ENCODE assay signal across 8 mouse cellular contexts in the genomic region with DNA sequence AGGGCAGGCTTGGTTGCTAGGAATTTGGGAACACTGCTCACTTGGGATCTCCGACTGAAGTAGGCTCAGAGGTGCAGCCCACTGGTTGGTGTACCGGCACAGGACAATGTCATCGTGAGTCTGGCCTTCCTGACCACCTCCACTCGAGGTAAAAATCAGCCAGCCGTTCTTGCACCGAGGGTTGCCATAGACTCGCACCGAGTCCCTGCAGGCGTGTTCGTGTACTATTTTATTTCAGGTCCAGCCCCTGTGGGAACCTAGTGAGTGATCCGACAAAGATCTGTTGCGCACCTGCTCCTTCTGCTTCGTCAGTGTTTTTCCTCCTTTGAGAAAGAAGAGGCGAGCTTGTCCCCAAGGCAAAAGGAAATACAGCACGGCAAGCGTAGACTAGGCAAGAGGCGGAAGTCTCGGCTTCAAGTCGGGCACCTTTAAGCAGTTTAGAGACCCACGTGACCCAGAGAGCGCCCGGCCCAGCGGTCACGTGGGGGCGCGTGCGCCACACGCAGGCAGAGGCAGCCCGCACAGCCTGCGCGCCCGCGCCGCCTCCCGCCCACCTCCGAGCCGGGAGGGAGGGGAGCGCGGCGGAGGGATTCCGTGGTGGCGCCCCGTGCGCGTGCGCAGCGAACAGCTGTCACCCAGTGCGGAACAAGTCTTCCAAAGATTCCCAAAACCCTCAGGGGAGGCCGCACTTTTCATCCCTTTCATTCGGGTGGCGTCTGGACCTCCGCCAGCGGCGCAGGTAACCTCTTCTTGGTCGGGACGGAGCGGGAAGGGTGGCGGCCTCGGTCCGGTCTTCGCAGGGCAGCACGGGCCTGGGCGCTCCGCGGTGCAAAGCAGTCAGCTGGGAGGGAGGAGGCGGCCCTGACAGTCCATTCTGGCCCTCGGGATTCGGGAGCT. TPM values are rescaled to one million over a fixed set of nuclear protein-coding genes. Genes with fewer than 3 reads are reported as not detected.
DNase-seq lines count a peak whose midpoint lies in the region; ATAC-seq and TF ChIP-seq lines count a peak whose summit lies in the region.

No protein-coding gene starts in this region.

- H3K4me1 ChIP-seq in bone marrow macrophage, adult 2 months (ENCODE audit: control insufficient read depth, insufficient read depth, low read length) = peaks cover 4% of the 10 kb centered on the region
- no peaks in the 10 kb centered on the region for H3K4me1 ChIP-seq in embryonic fibroblast, embryonic 13.5 days (ENCODE audit: control insufficient read depth, insufficient read depth, low read length)
- 0 out of 2 replicates have a peak, but pooled peaks cover 3% of the 10 kb centered on the region for H3K4me1 ChIP-seq in kidney, embryonic 14.5 days (ENCODE audit: control insufficient read depth, insufficient read depth, low read length)
- H3K4me1 ChIP-seq in limb, embryonic 15.5 days = peaks cover 4% of the 10 kb centered on the region; the same call in 1 of the 2 replicates

- TF ChIP-seq CTCF in bone marrow macrophage, adult 2 months (IDR thresholded peaks at IDR 0.05; ENCODE audit: low read depth, low read length) = no peak
- TF ChIP-seq CTCF in embryonic fibroblast, embryonic 13.5 days (IDR thresholded peaks at IDR 0.05; ENCODE audit: borderline replicate concordance, insufficient read depth, low read length) = no peak

- TF ChIP-seq POLR2A in bone marrow macrophage, adult 2 months (IDR thresholded peaks at IDR 0.05; ENCODE audit: borderline replicate concordance, low read depth, low read length) = peak; percentile 90; the same call in 1 of the 2 replicates
- TF ChIP-seq POLR2A in embryonic fibroblast, embryonic 13.5 days (IDR thresholded peaks at IDR 0.05; ENCODE audit: low read depth, low read length) = peak; percentile 100

- DNase-seq in A20 (ENCODE audit: low read depth, low spot score) = peak; percentile 98
- peak; percentile 97 for DNase-seq in heart, adult 9 months (ENCODE audit: low spot score in 2 of 2)
- DNase-seq in monocyte, adult 2 months (ENCODE audit: low read depth in 1 of 2, low spot score in 2 of 2) = peak; percentile 90 to 92
- peak; percentile 96 for DNase-seq in spleen, postnatal 36 days (ENCODE audit: low spot score in 2 of 2)

- under 1% methylated on average over 57 of the region's 68 CpGs for WGBS in kidney, embryonic 14.5 days
- WGBS in limb, embryonic 15.5 days = under 1% methylated on average over 67 of the region's 68 CpGs

- peak; percentile 98 for ATAC-seq in kidney, embryonic 14.5 days (ENCODE audit: low FRiP score, low TSS enrichment)
- ATAC-seq in limb, embryonic 15.5 days (ENCODE audit: insufficient number of reproducible peaks, low FRiP score, low TSS enrichment, low read depth) = peak; percentile 98

- H3K4me3 ChIP-seq in bone marrow macrophage, adult 2 months (ENCODE audit: insufficient read depth, low read length) = peak overlapping the region; percentile 89
- H3K4me3 ChIP-seq in embryonic fibroblast, embryonic 13.5 days (ENCODE audit: insufficient read depth, low read length) = peak overlapping the region; percentile 80
- H3K4me3 ChIP-seq in kidney, embryonic 14.5 days (ENCODE audit: low read length) = peak overlapping the region; percentile 78
- peak overlapping the region; percentile 92 for H3K4me3 ChIP-seq in limb, embryonic 15.5 days

- no peaks in the 10 kb centered on the region for H3K9me3 ChIP-seq in kidney, embryonic 14.5 days (ENCODE audit: control insufficient read depth, low read length)
- H3K9me3 ChIP-seq in limb, embryonic 15.5 days = no peaks in the 10 kb centered on the region

- peak overlapping the region; percentile 56 for H3K27ac ChIP-seq in bone marrow macrophage, adult 2 months (ENCODE audit: insufficient read depth, low read depth, low read length)
- peak overlapping the region; percentile 39 for H3K27ac ChIP-seq in embryonic fibroblast, embryonic 13.5 days (ENCODE audit: insufficient read depth, low read length)
- peak overlapping the region; percentile 85 for H3K27ac ChIP-seq in kidney, embryonic 14.5 days (ENCODE audit: low read depth, low read length)
- peak overlapping the region; percentile 87 for H3K27ac ChIP-seq in limb, embryonic 15.5 days

- no peaks in the 10 kb centered on the region for H3K27me3 ChIP-seq in kidney, embryonic 14.5 days (ENCODE audit: control insufficient read depth, insufficient read depth, low read length)
- no peaks in the 10 kb centered on the region for H3K27me3 ChIP-seq in limb, embryonic 15.5 days

- no peaks in the 10 kb centered on the region for H3K36me3 ChIP-seq in kidney, embryonic 14.5 days (ENCODE audit: control insufficient read depth, insufficient read depth, low read length)
- H3K36me3 ChIP-seq in limb, embryonic 15.5 days = no peaks in the 10 kb centered on the region

- H3K9ac ChIP-seq in kidney, embryonic 14.5 days (ENCODE audit: low read depth, low read length) = peak overlapping the region; percentile 80
- peak overlapping the region; percentile 79 for H3K9ac ChIP-seq in limb, embryonic 15.5 days

- peak overlapping the region; percentile 62 for H3K4me2 ChIP-seq in kidney, embryonic 14.5 days (replicated peaks; ENCODE audit: low read depth, low read length)
- H3K4me2 ChIP-seq in limb, embryonic 15.5 days = peak overlapping the region; percentile 80

RNA-seq across cellular contexts. Expression of a gene that starts 9.3 kb away (rescaled TPM):
- polyA plus RNA-seq in bone marrow macrophage, adult 2 months (2012; ENCODE audit: insufficient read depth, insufficient read length, missing spikeins) = 20.4 and 21.6 TPM in 2 replicates
- 24.3 and 25.3 TPM in 2 replicates for polyA plus RNA-seq in embryonic fibroblast, embryonic 13.5 days (2011; ENCODE audit: insufficient read length, low read depth, missing spikeins)
- 7.4 and 17.3 TPM in 2 replicates for polyA plus RNA-seq in kidney, embryonic 14.5 days (2014; fragmentation: Nextera tagmentation; extraction: Ambion mirVana)
- 14.4 and 15.9 TPM in 2 replicates for polyA plus RNA-seq in limb, embryonic 15.5 days (2015; fragmentation: Nextera tagmentation; extraction: Ambion mirVana)

Comparison
In these comparisons a context has a peak if more than half of its experiments do, and no peak if none do; other contexts are left out.
1. Peak in every context shown above with its lines: DNase-seq, ATAC-seq, H3K4me3 ChIP-seq and H3K27ac ChIP-seq.